Mouse (Mus musculus) megakaryocyte, embryonic 14.5 days (primary cell): ENCODE results near the gene Armc10.

Source experiments
- FLI1 ChIP-seq: IDR thresholded peaks from 2 replicates; pipeline ENCODE4 v1.6.1; 2012; ENCODE audit warnings: low read length, inconsistent platforms, mixed read lengths
- GATA1 ChIP-seq: IDR thresholded peaks from 3 replicates; pipeline ENCODE4 v1.6.1; 2012; ENCODE audit warnings: mixed read lengths, low read length, inconsistent platforms, borderline replicate concordance

DNA sequence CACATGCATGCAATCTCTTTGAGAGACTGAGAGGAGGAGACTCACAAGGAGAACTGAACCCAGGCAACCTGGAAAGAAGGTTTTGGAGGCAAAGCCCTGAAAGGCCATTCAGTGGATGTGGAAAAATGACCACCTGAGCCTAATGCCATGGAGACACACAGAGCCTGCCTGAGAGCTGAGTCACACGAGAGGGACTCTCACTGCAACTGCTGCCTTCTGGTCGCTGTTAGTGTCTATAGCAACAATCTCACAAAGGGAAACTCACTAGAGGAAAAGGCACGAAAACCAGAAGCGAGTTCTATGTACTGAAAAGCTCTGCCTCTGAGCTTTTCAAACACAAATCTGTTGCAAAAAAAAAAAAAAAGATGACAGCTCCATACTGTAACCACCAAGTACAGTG is 41.4 kb downstream of the Armc10 start:
- no peak for TF ChIP-seq GATA1
- TF ChIP-seq FLI1, result no peak
